Mouse (Mus musculus) adrenal gland, adult (tissue): ENCODE measurements around the gene Tfap4.

Source experiments
- DNase-seq, 2 experiments: peaks; one replicate each; pipeline ENCODE4 v3.0.0; 2022 to 2023; ENCODE audit warnings: low spot score in 1 of 2; ENCODE audit not compliant: inconsistent age in 2 of 2

The Tfap4 gene

GRCm38 (mm10) chr16:4559715-4560144 is at the start of gene Tfap4:
Tfap4 (minus strand) TSS chr16:4559854.
- peak; percentile 87 to 96 for DNase-seq

GRCm38 (mm10) chr16:4608532-4609059 is 48.9 kb upstream of the Tfap4 start:
- DNase-seq = no peak

GRCm38 (mm10) chr16:4607818-4608531 is 48.3 kb upstream of the Tfap4 start:
- peak; percentile 86 to 95 for DNase-seq

GRCm38 (mm10) chr16:4606431-4607084 is 46.9 kb upstream of the Tfap4 start:
- peak; percentile 49 to 81 for DNase-seq

- no peak for DNase-seq
Measured at GRCm38 (mm10) chr16:4605514-4606131, 46.0 kb upstream of the Tfap4 start.

- no peak for DNase-seq
Measured at GRCm38 (mm10) chr16:4604293-4604837, 44.7 kb upstream of the Tfap4 start.

GRCm38 (mm10) chr16:4603453-4603837 is 43.8 kb upstream of the Tfap4 start:
- no peak for DNase-seq

- peak in 1 of 2 experiments; percentile 70 for DNase-seq
Measured at GRCm38 (mm10) chr16:4602766-4603452, 43.3 kb upstream of the Tfap4 start.

- no peak for DNase-seq
Measured at GRCm38 (mm10) chr16:4602189-4602588, 42.5 kb upstream of the Tfap4 start.

GRCm38 (mm10) chr16:4600701-4601310 is 41.2 kb upstream of the Tfap4 start:
- no peak for DNase-seq

GRCm38 (mm10) chr16:4599616-4600015 is 40.0 kb upstream of the Tfap4 start:
- DNase-seq = no peak

- DNase-seq = peak in 1 of 2 experiments; percentile 36
Measured at GRCm38 (mm10) chr16:4598891-4599543, 39.4 kb upstream of the Tfap4 start.

- peak in 1 of 2 experiments; percentile 28 for DNase-seq
Measured at GRCm38 (mm10) chr16:4598041-4598440, 38.4 kb upstream of the Tfap4 start.

GRCm38 (mm10) chr16:4597296-4597695 is 37.6 kb upstream of the Tfap4 start:
- DNase-seq = peak in 1 of 2 experiments; percentile 51

- peak in 1 of 2 experiments; percentile 43 for DNase-seq
Measured at GRCm38 (mm10) chr16:4596836-4597235, 37.2 kb upstream of the Tfap4 start.

- no peak for DNase-seq
Measured at GRCm38 (mm10) chr16:4596141-4596728, 36.6 kb upstream of the Tfap4 start.

- DNase-seq = peak; percentile 62 to 79
Measured at GRCm38 (mm10) chr16:4595527-4595963, 35.9 kb upstream of the Tfap4 start.

- peak; percentile 61 to 85 for DNase-seq
Measured at GRCm38 (mm10) chr16:4594814-4595526, 35.3 kb upstream of the Tfap4 start.
